Mouse (Mus musculus) inflammation-experienced regulatory T-cells (primary cell): ENCODE results near the gene Btbd35f3. TPM values are rescaled to one million over a fixed set of nuclear protein-coding genes. Genes with fewer than 3 reads are reported as not detected.

ENCODE experiments used
- polyA plus RNA-seq, 2 experiments: library from polyadenylated mRNA; unstranded; fragments of 100-300 nt; shearing (Covaris generic); gene quantifications; one replicate each; pipeline ENCODE4 v1.2.1; 2017

Gene Btbd35f3
- polyA plus RNA-seq: not detected

DNA sequence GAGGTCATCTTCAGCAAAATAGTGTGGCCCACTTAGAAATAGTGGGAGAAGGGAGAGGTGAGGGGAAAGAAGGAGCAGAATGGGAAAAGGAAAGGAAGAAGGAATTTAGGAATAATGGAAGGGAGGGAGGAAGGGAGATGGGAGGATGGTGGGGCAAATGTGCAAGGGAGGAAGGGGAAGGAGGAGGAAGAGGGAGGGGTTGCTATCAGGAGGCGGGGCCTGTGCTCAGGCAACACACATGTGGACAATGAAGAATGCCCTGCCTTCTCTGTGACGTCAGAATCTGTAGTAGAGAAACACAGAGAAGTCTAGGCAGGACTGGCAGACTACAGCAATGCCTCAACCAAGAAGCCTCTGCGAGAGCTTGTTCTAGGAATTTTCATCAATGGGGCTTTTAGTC, at the start of gene Btbd35f3:
Gene Btbd35f3, plus strand, starts transcription at position 301 of the 400 bp plus-strand sequence.

Other genes with a start within 250 kb of the Btbd35f3 start
- gene Btbd35f16, start 80.7 kb upstream of the Btbd35f3 start, polyA plus RNA-seq: not detected
- gene Btbd35f28, start 158.9 kb downstream of the Btbd35f3 start, polyA plus RNA-seq: under 1 TPM in 1 of 2 experiments, not detected in 1; 0.55 TPM